Mouse (Mus musculus) embryonic fibroblast, embryonic 13.5 days (primary cell): ENCODE measurements around the gene Plxdc2.

Experiments
- CTCF ChIP-seq: IDR thresholded peaks from 2 replicates; pipeline ENCODE4 v1.5.1; 2011; ENCODE audit warnings: mild to moderate bottlenecking, control low read depth, low read length, moderate library complexity, borderline replicate concordance; ENCODE audit not compliant: insufficient read depth
- POLR2A ChIP-seq: IDR thresholded peaks from 2 replicates; pipeline ENCODE4 v1.6.1; 2011; ENCODE audit warnings: low read depth, mild to moderate bottlenecking, control low read depth, low read length, moderate library complexity

- TF ChIP-seq CTCF (no peak), POLR2A (no peak)
These were observed 374.9 kb downstream of the Plxdc2 start for GRCm38 (mm10) chr2:16731033-16731432.
